Mouse (Mus musculus): ENCODE results near the gene Rai1.

- TF ChIP-seq POLR2A (IDR thresholded peaks at IDR 0.05; ENCODE audit: insufficient read depth, low read depth, low read length) (no peak), CTCF (IDR thresholded peaks at IDR 0.05; ENCODE audit: insufficient read depth, low read depth, low read length) (no peak)
Observed at GRCm38 (mm10) chr11:60208712-60209111, 103.9 kb downstream of the Rai1 start.
